Mouse (Mus musculus) forebrain, embryonic 15.5 days (tissue): ENCODE data around the gene Tspan2. TPM values are rescaled to one million over a fixed set of nuclear protein-coding genes. Genes with fewer than 3 reads are reported as not detected.

ENCODE experiments used
- ATAC-seq: fragments of 200-750 bp; cut with Nextera tagmentation; replicated peaks from 2 replicates; pipeline ENCODE4 v1.8.0; 2017; ENCODE audit warnings: mild to moderate bottlenecking, moderate TSS enrichment, moderate library complexity
- H3K27ac ChIP-seq: fragments of 300-500 bp; sonication (generic); replicated peaks from 2 replicates; pipeline ENCODE4 v1.5.1; 2015; ENCODE audit warnings: mild to moderate bottlenecking, inconsistent platforms
- H3K27me3 ChIP-seq: fragments of 300-500 bp; sonication (generic); 2 replicates; pipeline ENCODE4 v1.6.1; 2015; ENCODE audit warnings: inconsistent platforms
- H3K36me3 ChIP-seq: fragments of 300-500 bp; sonication (generic); 2 replicates; pipeline ENCODE4 v1.6.1; 2015; ENCODE audit warnings: mild to moderate bottlenecking, inconsistent platforms
- H3K4me1 ChIP-seq: fragments of 300-500 bp; sonication (generic); 2 replicates; pipeline ENCODE4 v1.6.1; 2015; ENCODE audit warnings: inconsistent platforms
- H3K4me2 ChIP-seq: fragments of 300-500 bp; sonication (generic); replicated peaks from 2 replicates; pipeline ENCODE4 v1.6.1; 2015; ENCODE audit warnings: mild to moderate bottlenecking, inconsistent platforms
- H3K4me3 ChIP-seq: fragments of 300-500 bp; sonication (generic); 2 replicates; pipeline ENCODE4 v1.5.1; 2015; ENCODE audit warnings: mild to moderate bottlenecking, inconsistent platforms
- H3K9ac ChIP-seq: fragments of 300-500 bp; sonication (generic); replicated peaks from 2 replicates; pipeline ENCODE4 v1.6.1; 2015; ENCODE audit warnings: mild to moderate bottlenecking, inconsistent platforms
- H3K9me3 ChIP-seq: fragments of 300-500 bp; sonication (generic); 2 replicates; pipeline ENCODE4 v1.6.1; 2016; ENCODE audit warnings: inconsistent platforms
- WGBS: fragments of 180-500 bp; shearing (Covaris S2); methylation state at CpG from one replicate; pipeline ENCODE4 v1.1.7; 2015; ENCODE audit warnings: mixed read lengths; 5-methylcytosine and 5-hydroxymethylcytosine counted together
- polyA plus RNA-seq: library from polyadenylated mRNA; unstranded; fragments of >200 nt; fragmentation: Nextera tagmentation; extraction: Ambion mirVana; gene quantifications from 2 replicates; pipeline ENCODE4 v1.2.1, GENCODE M21; 2015

The Tspan2 gene
- polyA plus RNA-seq, 1 experiment from 2014 or later, result 7.5 TPM

GRCm38 (mm10) chr3:102842386-102842785 is 108.1 kb downstream of the Tspan2 start:
- Histone ChIP-seq H3K4me3 (no peak overlapping the region), H3K9me3 (no peaks in the 10 kb centered on the region), H3K4me2 (no peak overlapping the region), H3K36me3 (no peaks in the 10 kb centered on the region), H3K27me3 (no peaks in the 10 kb centered on the region), H3K4me1 (no peaks in the 10 kb centered on the region), H3K9ac (no peak overlapping the region), H3K27ac (no peak overlapping the region)
- 58% methylated on average over 1 of the region's 1 CpGs for WGBS
- no peak for ATAC-seq

- H3K27ac ChIP-seq, result no peak overlapping the region
- ATAC-seq, result no peak
- no peaks in the 10 kb centered on the region for H3K36me3 ChIP-seq
- no peak overlapping the region for H3K4me3 ChIP-seq
- no peak overlapping the region for H3K9ac ChIP-seq
- H3K4me1 ChIP-seq, result no peaks in the 10 kb centered on the region
- H3K27me3 ChIP-seq, result no peaks in the 10 kb centered on the region
- H3K9me3 ChIP-seq, result no peaks in the 10 kb centered on the region
- no peak overlapping the region for H3K4me2 ChIP-seq
These were observed 114.3 kb downstream of the Tspan2 start for GRCm38 (mm10) chr3:102848661-102849060.

Other genes starting within 250 kb of the Tspan2 start
- gene Tshb, start 48.2 kb downstream of the Tspan2 start, polyA plus RNA-seq, result 0.08 and 0.37 TPM in 2 replicates
- not detected in 2 replicates for gene Sycp1, start 201.6 kb downstream of the Tspan2 start, polyA plus RNA-seq
- 0.13 TPM in 2 replicates for gene Nr1h5, start 229.6 kb downstream of the Tspan2 start, polyA plus RNA-seq